Mouse (Mus musculus): ENCODE data around the gene AU022252. TPM values are rescaled to one million over a fixed set of nuclear protein-coding genes. Genes with fewer than 3 reads are reported as not detected.

The AU022252 gene
- 15.4 and 16.3 TPM in 2 replicates for polyA plus RNA-seq (2012; rRNA removed)

GRCm38 (mm10) chr4:119232410-119233255 is at the start of gene AU022252, which contains the start of gene P3h1:
Gene AU022252, minus strand, starts transcription at chr4:119232712.
Gene P3h1, plus strand, starts transcription at chr4:119232915.

GRCm38 (mm10) chr4:119255351-119255750 is 22.8 kb upstream of the AU022252 start, which contains the start of gene Cldn19:
Gene Cldn19, plus strand, starts transcription at chr4:119255414.

GRCm38 (mm10) chr4:119218169-119218568 is 14.3 kb downstream of the AU022252 start, which contains the start of gene Tmem269:
Gene Tmem269, minus strand, starts transcription at chr4:119218217.

GRCm38 (mm10) chr4:119194909-119195581 is 37.5 kb downstream of the AU022252 start, which contains the start of gene Svbp:
Gene Svbp, plus strand, starts transcription at chr4:119195306.

GRCm38 (mm10) chr4:119189864-119190263 is 42.6 kb downstream of the AU022252 start, which contains the start of gene Ermap:
Gene Ermap, minus strand, starts transcription at chr4:119190011.

GRCm38 (mm10) chr4:119173851-119174453 is 58.6 kb downstream of the AU022252 start, which contains the start of gene Zfp691:
Gene Zfp691, minus strand, starts transcription at chr4:119174195.

Other genes with a start within 250 kb of the AU022252 start
- gene Slc2a1, start 124.0 kb downstream of the AU022252 start, polyA plus RNA-seq (2012; rRNA removed), result 64.7 and 77.2 TPM in 2 replicates
- gene Zfp691, start 58.5 kb downstream of the AU022252 start, polyA plus RNA-seq (2012; rRNA removed), result 4.2 and 5.2 TPM in 2 replicates
- gene Ermap, start 42.7 kb downstream of the AU022252 start, polyA plus RNA-seq (2012; rRNA removed), result 0.45 and 0.51 TPM in 2 replicates
- 152 and 154 TPM in 2 replicates for gene Svbp, start 37.4 kb downstream of the AU022252 start, polyA plus RNA-seq (2012; rRNA removed)
- 0.56 and 0.60 TPM in 2 replicates for gene Tmem269, start 14.5 kb downstream of the AU022252 start, polyA plus RNA-seq (2012; rRNA removed)
- gene P3h1, start 203 bp upstream of the AU022252 start, polyA plus RNA-seq (2012; rRNA removed), result 20.6 and 24.2 TPM in 2 replicates
- gene Cldn19, start 22.7 kb upstream of the AU022252 start, polyA plus RNA-seq (2012; rRNA removed), result 0.56 and 1.1 TPM in 2 replicates
- 777 and 833 TPM in 2 replicates for gene Ybx1, start 61.9 kb upstream of the AU022252 start, polyA plus RNA-seq (2012; rRNA removed)
- 53.0 and 55.8 TPM in 2 replicates for gene Ppih, start 87.8 kb upstream of the AU022252 start, polyA plus RNA-seq (2012; rRNA removed)
- 13.4 and 13.5 TPM in 2 replicates for gene Ccdc30, start 182.8 kb upstream of the AU022252 start, polyA plus RNA-seq (2012; rRNA removed)
- 10.5 and 10.8 TPM in 2 replicates for gene Ppcs, start 189.7 kb upstream of the AU022252 start, polyA plus RNA-seq (2012; rRNA removed)
- 0.25 and 0.44 TPM in 2 replicates for gene Zmynd12, start 190.1 kb upstream of the AU022252 start, polyA plus RNA-seq (2012; rRNA removed)